26 mouse cellular contexts compared by ENCODE assay signal in genomic region chr8:39504261-39504660, GRCm38 (mm10).
"Had no signal": no experiment of that assay in that cellular context is flagged by ENCODE, and none has a peak within 500 bp of the region (broad histone marks: within the 10 kb centered on the region; RNA-seq: fewer than 3 reads in every experiment).

No protein-coding gene starts in this region.

- DNase-seq: gastrocnemius, adult 2 months; gastrocnemius, postnatal 10 days; gastrocnemius, postnatal 25 days; heart, adult 18-20 months; heart, postnatal 10 days; heart, postnatal 4 days; kidney, adult 18-20 months; kidney, adult 8-10 months; kidney, postnatal 10 days; kidney, postnatal 25 days; kidney, postnatal 4 days; liver; liver, embryonic 13.5 days had no signal

- H3K36me3 ChIP-seq: heart, embryonic 10.5 days; heart, embryonic 12.5 days; hindbrain, embryonic 10.5 days; hindbrain, embryonic 12.5 days; intestine, embryonic 15.5 days; limb, embryonic 10.5 days; limb, embryonic 12.5 days; liver, embryonic 13.5 days had no signal

- H3K9ac ChIP-seq: heart, embryonic 12.5 days; hindbrain, embryonic 12.5 days; hindbrain, embryonic 14.5 days; intestine, embryonic 15.5 days; limb, embryonic 12.5 days; liver, embryonic 13.5 days had no signal

- H3K4me1 ChIP-seq: heart, embryonic 10.5 days; heart, embryonic 12.5 days; hindbrain, embryonic 10.5 days; hindbrain, embryonic 12.5 days; intestine, embryonic 15.5 days; limb, embryonic 10.5 days; limb, embryonic 12.5 days; liver, embryonic 13.5 days had no signal

- H3K27ac ChIP-seq: gastrocnemius, adult 2 months; heart, embryonic 10.5 days; hindbrain, embryonic 10.5 days; hindbrain, embryonic 12.5 days; hindbrain, embryonic 14.5 days; intestine, embryonic 15.5 days; layer of hippocampus, adult 2 months; limb, embryonic 10.5 days; limb, embryonic 12.5 days; liver, embryonic 13.5 days had no signal

- H3K27me3 ChIP-seq: heart, embryonic 12.5 days; hindbrain, embryonic 12.5 days; intestine, embryonic 15.5 days; limb, embryonic 12.5 days; liver, embryonic 13.5 days had no signal

- H3K4me3 ChIP-seq: gastrocnemius, adult 2 months; heart, embryonic 10.5 days; heart, embryonic 12.5 days; hindbrain, embryonic 10.5 days; hindbrain, embryonic 12.5 days; intestine, embryonic 15.5 days; layer of hippocampus, adult 2 months; limb, embryonic 10.5 days; limb, embryonic 12.5 days; liver, embryonic 13.5 days had no signal

- ATAC-seq: hindbrain, embryonic 16.5 days; inflammation-experienced regulatory T-cells, adult 6 months; intestine, embryonic 15.5 days; intestine, postnatal 0 days had no signal

- H3K4me2 ChIP-seq: heart, embryonic 12.5 days; hindbrain, embryonic 12.5 days; hindbrain, embryonic 14.5 days; intestine, embryonic 15.5 days; limb, embryonic 12.5 days; liver, embryonic 11.5 days; liver, embryonic 13.5 days had no signal

- H3K9me3 ChIP-seq: heart, embryonic 10.5 days; heart, embryonic 12.5 days; hindbrain, embryonic 10.5 days; hindbrain, embryonic 12.5 days; intestine, embryonic 15.5 days; limb, embryonic 10.5 days; limb, embryonic 12.5 days; liver, embryonic 13.5 days had no signal
